Mouse (Mus musculus): ENCODE results near the gene Dstn.

Dstn gene

DNA sequence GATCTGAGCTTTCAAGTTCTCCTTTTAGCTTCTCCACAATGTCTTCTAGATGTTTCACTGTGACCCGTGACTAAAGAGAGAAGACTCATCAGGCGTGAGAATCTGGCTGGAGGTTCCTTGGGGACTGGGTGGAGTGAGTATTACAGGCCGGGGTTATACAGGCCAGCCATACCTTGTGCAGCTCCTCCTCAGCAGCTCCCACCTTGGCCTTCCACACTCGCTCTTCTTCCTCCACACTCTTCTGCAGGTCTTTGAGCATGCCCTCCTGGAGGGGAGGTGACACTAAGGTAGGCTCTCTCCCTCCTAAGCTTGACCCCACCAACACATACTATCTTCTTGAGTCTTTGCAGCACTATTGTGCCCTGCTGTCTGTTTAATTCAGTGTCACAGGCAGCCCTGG, 38.8 kb downstream of the Dstn start:
- DNase-seq (ENCODE audit: low spot score in 2 of 2), result no peak

DNA sequence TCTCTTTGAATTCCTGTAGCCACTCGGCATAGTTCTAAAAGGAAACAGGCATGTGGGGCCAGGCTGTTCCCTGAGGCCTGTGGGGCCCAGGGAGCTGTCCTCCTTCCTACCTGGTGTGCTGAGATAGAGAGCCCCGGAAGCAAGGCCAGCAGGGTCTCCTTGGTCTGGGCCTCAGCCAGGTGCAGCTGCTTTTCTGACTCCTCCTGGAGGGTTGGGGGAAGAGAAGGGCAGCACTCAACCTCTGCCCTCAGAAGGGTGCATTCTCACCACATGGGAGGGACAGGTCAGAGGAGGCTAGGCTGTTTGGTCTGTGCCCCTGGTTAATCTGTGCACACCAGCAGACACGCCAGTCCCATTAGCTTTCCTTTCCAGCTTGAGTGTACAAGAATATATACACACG, 39.9 kb downstream of the Dstn start:
- no peak for DNase-seq (ENCODE audit: low spot score in 2 of 2)

DNA sequence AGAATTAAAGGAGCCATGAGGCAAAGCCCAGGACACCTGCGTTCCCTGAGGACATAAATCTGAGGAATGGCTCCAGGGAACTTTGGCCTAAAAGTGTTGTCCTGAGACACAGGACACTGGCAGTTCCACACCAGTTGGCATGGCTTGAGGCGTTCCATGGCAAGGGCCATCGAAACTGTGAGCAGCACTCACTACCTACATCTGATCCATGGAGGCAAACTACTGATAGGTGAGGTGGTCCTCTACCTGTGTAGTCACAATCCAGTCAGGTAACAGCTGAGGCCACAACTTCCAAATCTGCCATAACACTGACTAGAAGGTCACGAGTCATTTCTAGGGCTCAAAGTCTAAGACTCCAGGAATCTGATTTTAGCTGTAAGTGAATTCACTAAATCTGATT, 40.6 kb downstream of the Dstn start:
- DNase-seq (ENCODE audit: low spot score in 2 of 2), result no peak

DNA sequence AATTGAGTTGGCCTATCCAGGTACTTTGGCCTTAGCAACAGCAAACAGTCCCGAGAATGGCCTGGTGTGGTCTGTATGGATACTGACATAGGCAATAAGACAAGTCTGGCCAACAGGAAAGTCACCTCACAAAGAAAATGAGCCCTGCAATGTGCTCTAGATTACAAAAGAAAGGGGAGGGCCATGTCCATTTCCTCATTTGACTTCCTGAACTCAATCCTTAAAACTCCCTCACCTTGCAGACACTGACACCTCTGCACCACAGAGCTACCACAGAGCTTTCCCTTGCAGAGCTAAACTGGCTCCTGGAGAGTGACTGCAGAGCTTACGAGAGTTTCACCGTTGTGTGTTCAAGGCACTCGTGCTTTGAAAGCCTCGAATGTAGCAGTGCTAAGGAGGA, 47.1 kb downstream of the Dstn start:
- DNase-seq (ENCODE audit: low spot score in 2 of 2), result no peak

DNA sequence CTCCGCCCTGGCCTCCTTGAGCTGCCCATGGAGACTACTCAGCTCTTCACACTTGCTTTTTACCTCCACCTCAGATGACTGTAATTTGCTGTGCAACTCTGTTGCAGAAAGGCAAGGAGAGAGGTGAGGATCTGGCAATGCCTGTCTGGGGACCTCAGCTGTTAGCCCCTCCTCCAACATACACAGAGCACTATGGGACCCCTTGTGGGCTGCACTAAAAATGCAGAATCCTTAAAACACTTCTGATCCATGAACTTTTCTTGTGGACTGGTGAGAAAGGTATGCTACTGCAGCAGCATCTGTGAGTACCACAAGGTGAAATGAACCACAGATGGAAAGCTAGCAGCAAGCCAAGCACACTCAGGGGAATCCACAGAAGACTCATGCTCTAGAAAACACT, 48.2 kb downstream of the Dstn start:
- DNase-seq (ENCODE audit: low spot score in 2 of 2), result no peak

DNA sequence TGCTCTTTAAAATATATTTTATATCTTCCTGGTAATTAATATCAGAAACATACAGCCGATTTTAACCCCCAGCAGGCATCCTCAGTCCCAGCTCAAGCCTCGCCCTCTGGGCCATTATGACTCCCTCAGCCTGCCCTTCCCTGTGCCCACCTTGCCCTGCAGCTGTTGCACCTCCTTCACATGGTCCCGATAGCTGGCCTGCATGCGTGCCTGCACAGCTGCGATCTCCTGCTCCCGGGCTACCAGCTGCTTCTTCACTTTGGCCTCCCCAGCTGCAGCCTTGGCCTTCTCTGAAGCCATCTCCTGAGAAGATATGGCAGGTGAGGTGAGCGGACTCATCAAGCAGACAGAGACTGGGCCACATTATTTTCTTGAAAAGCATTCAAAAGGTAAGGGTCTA, 54.1 kb downstream of the Dstn start:
- no peak for DNase-seq (ENCODE audit: low spot score in 2 of 2)

DNA sequence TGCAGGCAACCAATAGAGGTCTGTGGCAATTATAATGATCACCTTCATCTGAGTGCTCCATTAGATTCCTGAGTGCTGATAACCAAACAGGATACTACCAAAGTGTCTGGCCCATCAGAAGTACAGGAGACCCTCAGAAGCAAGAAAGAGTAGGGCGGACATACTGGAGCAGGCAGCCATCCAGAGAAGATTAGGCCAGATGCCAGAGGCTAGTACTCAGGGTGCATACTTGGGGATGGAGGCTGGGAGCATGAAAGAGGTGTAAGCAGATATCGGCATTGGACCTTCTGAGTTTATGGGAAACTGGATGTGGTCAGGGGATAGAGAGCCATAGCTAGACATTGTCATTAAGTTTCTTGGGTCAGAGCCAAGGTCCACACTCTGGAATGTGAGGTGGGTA, 55.7 kb downstream of the Dstn start:
- DNase-seq (ENCODE audit: low spot score in 2 of 2), result no peak

DNA sequence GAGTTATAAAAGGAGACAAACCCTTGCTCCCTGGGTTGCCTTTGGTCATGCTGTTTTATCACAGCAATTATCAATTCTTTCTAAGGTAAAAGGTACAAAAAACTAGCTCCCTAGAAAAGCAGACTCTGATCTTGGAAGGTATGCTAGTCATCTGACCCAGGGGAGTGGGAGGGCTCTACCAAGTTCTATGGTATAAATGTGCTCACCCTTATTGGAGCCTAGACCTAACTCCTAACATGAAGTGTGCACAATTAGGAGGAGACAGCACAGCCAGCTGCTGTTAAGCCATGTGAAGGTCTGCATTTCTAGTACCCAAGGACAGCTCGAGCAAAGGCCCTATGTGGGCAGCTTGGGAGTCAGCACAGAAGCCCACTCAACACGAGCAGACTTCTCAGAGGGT, 56.8 kb downstream of the Dstn start:
- no peak for DNase-seq (ENCODE audit: low spot score in 2 of 2)

DNA sequence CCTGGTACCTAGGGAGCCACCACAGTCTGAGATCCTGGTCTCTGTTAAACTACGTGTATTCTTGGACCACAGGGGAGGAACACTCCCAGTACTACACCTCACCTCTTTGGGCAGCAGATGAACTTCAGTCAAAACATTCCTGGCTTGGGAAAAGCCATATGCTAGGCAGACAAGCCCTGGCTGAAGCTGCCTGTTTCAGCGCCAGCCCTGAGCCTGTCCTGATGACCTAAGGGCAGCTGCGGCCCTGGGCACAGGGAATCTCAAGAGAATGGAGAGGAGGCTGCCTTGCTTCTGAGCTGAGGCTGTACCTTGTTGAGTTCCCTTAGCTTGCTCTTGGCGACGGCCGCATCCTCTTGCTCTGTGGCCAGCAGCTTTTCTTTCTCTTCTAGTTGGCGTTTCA, 58.0 kb downstream of the Dstn start:
- DNase-seq (ENCODE audit: low spot score in 2 of 2), result no peak

DNA sequence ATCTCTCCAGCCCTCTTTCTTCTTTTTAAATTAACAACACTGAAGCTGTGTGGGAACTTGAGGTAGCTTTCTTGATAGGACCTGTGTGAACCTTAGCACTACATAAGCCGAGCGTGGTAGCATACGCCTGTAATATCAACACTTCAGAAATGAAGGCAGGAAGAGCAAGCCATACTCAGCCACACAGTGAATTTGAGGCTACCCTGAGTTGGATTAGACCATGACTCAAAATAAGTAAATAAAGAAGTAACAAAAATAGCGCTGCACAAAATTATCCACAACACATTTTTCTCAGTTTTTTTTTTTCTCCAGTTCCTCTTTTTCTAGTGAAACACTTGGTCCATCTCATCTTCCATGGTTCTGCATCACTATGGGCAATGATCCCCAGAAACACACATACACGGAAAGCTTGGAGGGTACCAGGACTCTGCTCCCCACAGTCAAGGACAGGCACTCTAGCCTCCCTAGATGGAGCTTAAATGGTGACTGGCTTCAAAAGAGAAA, 60.1 kb downstream of the Dstn start:
- DNase-seq (ENCODE audit: low spot score in 2 of 2), result no peak

DNA sequence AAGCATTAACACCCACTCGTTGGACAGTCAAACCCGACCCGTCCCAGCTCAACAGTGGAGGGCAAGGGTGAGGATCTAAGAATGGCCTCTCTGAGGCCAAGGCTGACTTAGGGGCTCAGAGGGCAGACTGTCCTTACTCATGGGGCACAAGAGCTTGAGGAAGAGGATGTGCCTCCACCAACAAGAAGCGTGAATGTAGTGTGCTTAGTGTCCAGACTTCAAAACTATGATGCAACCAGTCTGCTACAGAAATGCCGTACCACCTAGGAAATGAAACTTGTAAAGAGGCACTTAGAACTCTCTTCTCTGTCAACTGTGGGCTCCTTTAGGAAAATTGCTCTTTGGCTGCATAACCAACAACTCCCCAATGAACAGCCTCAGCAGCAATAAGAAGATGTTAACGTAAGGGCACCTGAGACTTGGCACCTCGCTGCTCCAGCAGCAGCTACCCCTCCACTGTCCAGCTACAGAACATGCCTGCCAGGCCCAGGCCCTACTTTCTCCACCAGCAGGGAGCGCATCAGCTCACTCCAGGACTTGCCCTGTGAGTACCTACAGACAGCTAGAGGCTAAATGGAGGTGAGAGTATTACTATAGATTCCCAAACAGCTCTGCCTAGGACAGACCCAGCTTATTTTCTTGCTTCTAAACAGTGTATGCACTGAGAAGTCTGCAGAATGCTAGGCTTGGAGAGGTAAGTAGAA, 63.5 kb downstream of the Dstn start:
- DNase-seq (ENCODE audit: low spot score in 2 of 2), result no peak

DNA sequence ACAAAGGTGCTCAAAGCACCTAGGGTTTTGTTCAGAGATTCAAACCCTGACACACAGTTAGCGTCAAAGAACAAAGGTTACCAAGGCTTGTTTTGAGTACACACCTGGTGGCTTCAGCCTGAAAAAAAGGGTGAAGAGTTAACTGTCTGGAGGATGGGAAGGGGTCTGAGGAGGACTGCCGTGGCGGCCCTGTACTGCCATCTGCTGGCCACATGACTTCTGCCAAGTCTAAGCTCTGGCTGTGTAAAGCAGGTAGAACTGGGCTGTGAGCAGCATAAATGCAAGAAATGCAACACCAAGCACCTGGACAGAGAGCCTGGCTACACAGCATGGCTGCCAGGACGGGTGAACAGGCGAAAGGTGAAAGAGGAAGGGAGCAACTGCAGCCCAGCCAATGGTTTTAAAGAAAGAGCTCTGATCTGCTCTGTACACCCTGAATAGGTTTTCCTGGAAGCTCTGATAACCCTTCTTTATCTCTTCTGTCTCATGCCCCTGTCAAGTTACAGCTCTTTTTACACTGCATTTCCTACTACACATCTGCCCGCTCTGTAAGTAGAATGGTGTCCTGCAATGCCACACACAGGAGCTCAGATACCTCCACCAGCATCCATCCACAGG, 65.8 kb downstream of the Dstn start:
- peak; percentile 41 to 53 for DNase-seq (ENCODE audit: low spot score in 2 of 2)

DNA sequence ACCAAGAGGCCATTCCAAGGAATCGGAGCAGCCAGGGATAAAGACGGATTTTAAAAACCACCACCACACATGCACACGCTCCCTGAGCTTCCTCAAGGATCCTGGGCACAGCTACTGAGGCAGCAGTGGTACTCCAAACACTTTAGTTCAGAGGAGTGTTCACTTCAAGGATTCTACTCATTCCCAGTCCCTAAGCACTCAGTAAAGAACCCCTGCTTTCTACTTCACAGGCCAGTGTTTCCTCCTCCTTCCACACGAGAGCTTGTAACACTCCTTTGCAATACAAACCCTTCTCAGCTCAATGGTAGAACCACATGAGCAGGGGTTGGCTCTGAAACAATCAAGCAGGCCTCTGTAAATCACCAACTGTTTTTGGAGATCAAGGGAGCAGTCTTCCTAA, 67.0 kb downstream of the Dstn start:
- no peak for DNase-seq (ENCODE audit: low spot score in 2 of 2)

DNA sequence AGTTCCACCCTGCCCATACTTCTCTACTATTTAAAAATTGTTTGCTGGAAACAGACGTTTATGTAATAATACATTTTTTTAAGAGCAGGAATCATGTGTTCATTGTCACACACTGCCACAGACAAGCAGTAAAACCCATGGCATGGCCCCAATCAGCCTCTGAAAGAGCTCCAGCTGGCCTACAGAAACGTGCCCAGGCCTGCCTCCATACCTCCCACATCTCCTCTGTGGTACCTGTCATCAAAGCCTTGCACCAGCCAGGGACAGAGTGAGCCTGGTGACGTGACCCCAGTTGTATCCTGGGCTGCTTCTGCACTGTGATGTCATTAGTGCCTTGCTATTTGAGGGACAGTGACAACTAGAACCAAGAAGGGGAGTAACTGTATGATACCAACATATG, 67.8 kb downstream of the Dstn start:
- no peak for DNase-seq (ENCODE audit: low spot score in 2 of 2)

DNA sequence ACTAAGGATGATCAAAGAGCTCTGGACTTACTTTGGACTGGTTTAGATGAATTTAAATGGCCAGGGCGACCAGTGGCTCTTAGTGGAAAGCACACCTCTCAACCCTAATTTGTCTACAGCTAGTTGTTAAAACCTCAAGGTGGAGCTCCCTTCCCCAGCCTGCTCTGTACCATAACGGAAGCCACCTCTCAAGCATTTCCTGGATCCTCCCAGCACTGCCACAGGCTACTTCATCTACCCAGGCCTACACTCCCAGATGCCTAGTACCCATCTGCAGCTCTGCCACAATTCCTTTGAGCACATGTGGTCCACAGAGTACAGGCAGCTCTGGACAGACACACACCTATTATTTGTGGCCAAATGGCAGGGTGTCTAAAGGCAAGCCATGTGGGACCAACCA, 68.4 kb downstream of the Dstn start:
- DNase-seq (ENCODE audit: low spot score in 2 of 2), result no peak

DNA sequence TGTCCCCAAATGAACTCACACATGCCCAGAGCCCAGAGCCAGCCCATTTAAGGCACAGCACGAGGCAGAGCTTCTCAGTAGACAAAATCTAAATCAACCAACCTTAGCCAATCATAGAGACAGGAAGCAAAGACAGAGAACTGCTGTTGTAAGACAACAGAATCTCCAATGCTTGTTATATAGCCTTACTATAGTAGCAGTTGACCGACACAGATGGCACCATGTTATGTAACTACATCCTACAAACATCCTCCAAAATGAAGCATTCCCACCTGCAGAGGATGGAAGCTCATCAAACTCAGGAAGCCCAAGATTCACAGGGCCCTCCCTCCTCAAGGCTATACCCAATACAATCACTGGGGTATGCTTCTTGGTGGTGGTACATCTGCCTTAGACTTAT, 72.4 kb downstream of the Dstn start:
- no peak for DNase-seq (ENCODE audit: low spot score in 2 of 2)

DNA sequence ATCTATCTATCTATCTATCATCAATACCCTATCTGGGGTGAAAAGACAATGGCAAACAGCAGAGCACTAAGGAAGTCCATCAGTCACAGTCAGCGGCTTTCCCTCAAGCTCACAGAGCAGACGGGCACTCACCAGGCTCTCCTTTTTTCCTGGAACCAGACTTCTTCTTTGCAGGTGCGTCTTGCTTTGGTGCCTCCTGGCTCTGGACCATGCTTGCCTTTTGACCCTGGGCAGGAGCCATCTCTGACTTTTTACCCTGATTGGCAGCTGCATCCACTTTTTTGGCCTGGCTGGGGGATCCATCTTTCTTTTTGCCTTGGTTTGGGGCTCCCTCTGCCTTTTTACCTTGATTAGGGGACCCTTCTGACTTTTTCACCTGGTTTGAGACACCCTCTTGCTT, 72.9 kb downstream of the Dstn start:
- DNase-seq (ENCODE audit: low spot score in 2 of 2), result no peak

DNA sequence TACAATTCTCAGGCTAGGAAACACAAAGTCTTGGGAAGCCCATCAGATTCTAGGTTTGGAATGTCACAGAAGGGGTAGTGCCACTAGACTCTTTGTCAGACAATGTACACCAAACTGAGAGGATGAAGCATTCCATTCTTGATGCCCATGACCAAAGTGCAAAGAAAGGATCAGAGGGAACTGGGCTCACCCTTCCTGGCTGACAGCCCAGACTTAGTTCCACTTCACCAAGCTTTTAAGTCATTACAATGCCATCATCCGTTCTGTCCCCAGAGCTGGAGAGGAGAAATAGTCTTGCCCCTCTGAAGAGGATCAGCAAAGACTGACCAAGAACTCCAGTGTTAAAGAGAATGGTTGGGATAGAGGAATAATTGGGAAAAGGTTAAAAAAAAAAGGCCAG, 75.9 kb downstream of the Dstn start:
- DNase-seq (ENCODE audit: low spot score in 2 of 2), result no peak

DNA sequence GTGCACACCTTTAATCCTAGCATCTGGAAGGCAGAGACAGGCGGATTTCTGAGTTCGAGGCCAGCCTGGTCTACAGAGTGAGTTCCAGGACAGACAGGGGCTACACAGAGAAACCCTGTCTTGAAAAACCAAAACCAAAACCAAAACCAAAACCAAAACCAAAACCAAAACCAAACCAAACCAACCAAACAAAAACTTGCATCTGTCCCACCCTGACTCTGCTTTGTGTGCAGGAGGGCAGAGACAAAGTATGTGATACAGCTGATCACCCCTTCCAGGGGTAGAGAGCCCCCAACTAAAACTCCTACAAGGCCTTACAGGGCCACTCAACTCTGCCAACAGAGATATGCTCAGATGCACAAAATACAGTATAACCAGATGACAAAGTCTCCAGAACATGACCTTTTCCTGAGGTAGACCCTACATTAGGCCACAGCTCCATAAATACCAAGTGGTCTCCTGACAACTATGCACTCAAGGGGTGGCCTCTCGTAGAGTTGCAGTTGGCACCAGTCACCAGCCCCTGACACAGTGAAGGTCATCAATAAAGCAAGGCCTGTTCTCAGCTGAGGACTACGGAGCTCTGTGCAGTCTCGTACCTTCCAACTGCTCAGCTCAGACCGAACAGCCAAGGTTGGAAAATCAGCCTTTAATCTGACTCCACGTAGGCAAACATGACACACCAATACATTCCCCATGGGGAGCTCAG, 77.0 kb downstream of the Dstn start:
- no peak for DNase-seq (ENCODE audit: low spot score in 2 of 2)
